Mouse (Mus musculus): ENCODE data around the gene Lexm. TPM values are rescaled to one million over a fixed set of nuclear protein-coding genes. Genes with fewer than 3 reads are reported as not detected.

The Lexm gene
- polyA plus RNA-seq, 1 experiment from 2014 or later = not detected

- no peak for ATAC-seq (ENCODE audit: insufficient number of reproducible peaks, insufficient read depth, low FRiP score, low TSS enrichment, low read depth)
- peaks cover 4% of the 10 kb centered on the region for H3K36me3 ChIP-seq
- H3K4me2 ChIP-seq = peak overlapping the region; percentile 83
- no peaks in the 10 kb centered on the region for H3K27me3 ChIP-seq
- H3K4me1 ChIP-seq = peaks cover 32% of the 10 kb centered on the region
- H3K27ac ChIP-seq = no peak overlapping the region
- 32% methylated on average over 13 of the region's 13 CpGs for WGBS
- H3K9me3 ChIP-seq = no peaks in the 10 kb centered on the region
- no peak overlapping the region for H3K9ac ChIP-seq
- H3K4me3 ChIP-seq = peak overlapping the region; percentile 91
Observed at GRCm38 (mm10) chr4:106559343-106560212, 57.5 kb downstream of the Lexm start.

- H3K27ac ChIP-seq = no peak overlapping the region
- no peak overlapping the region for H3K9ac ChIP-seq
- H3K4me3 ChIP-seq = no peak overlapping the region
- H3K27me3 ChIP-seq = no peaks in the 10 kb centered on the region
- H3K4me2 ChIP-seq = no peak overlapping the region
- WGBS = 20% methylated on average over 1 of the region's 1 CpGs
- H3K4me1 ChIP-seq = peaks cover 20% of the 10 kb centered on the region
- ATAC-seq (ENCODE audit: insufficient number of reproducible peaks, insufficient read depth, low FRiP score, low TSS enrichment, low read depth) = no peak
- no peaks in the 10 kb centered on the region for H3K36me3 ChIP-seq
- H3K9me3 ChIP-seq = no peaks in the 10 kb centered on the region
Observed at GRCm38 (mm10) chr4:106557978-106558377, 59.1 kb downstream of the Lexm start.

- Histone ChIP-seq H3K4me2 (no peak overlapping the region), H3K9me3 (no peaks in the 10 kb centered on the region), H3K36me3 (no peaks in the 10 kb centered on the region), H3K27me3 (no peaks in the 10 kb centered on the region), H3K4me3 (no peak overlapping the region), H3K9ac (no peak overlapping the region), H3K27ac (no peak overlapping the region), H3K4me1 (peaks cover 13% of the 10 kb centered on the region)
- no peak for ATAC-seq (ENCODE audit: insufficient number of reproducible peaks, insufficient read depth, low FRiP score, low TSS enrichment, low read depth)
- WGBS = 72% methylated on average over 5 of the region's 5 CpGs
Observed at GRCm38 (mm10) chr4:106557262-106557661, 59.8 kb downstream of the Lexm start.

GRCm38 (mm10) chr4:106550516-106551166 is 66.4 kb downstream of the Lexm start:
- no peak overlapping the region for H3K9ac ChIP-seq
- no peaks in the 10 kb centered on the region for H3K27me3 ChIP-seq
- no peaks in the 10 kb centered on the region for H3K9me3 ChIP-seq
- H3K4me2 ChIP-seq = no peak overlapping the region
- no peak overlapping the region for H3K4me3 ChIP-seq
- H3K27ac ChIP-seq = no peak overlapping the region; the same call in 1 of the 2 replicates
- H3K4me1 ChIP-seq = 0 out of 2 replicates have a peak, but pooled peaks cover 4% of the 10 kb centered on the region
- 0 out of 2 replicates have a peak, but pooled peaks have one; percentile 32 for ATAC-seq (ENCODE audit: insufficient number of reproducible peaks, insufficient read depth, low FRiP score, low TSS enrichment, low read depth)
- 61% methylated on average over 8 of the region's 8 CpGs for WGBS
- no peaks in the 10 kb centered on the region for H3K36me3 ChIP-seq

- 0 out of 2 replicates have a peak, but pooled peaks cover 4% of the 10 kb centered on the region for H3K4me1 ChIP-seq
- 70% methylated on average over 3 of the region's 3 CpGs for WGBS
- no peak overlapping the region for H3K4me3 ChIP-seq
- H3K9ac ChIP-seq = no peak overlapping the region
- H3K27ac ChIP-seq = no peak overlapping the region
- H3K27me3 ChIP-seq = no peaks in the 10 kb centered on the region
- no peak for ATAC-seq (ENCODE audit: insufficient number of reproducible peaks, insufficient read depth, low FRiP score, low TSS enrichment, low read depth)
- no peaks in the 10 kb centered on the region for H3K36me3 ChIP-seq
- H3K4me2 ChIP-seq = no peak overlapping the region
- no peaks in the 10 kb centered on the region for H3K9me3 ChIP-seq
Observed at GRCm38 (mm10) chr4:106548113-106548512, 68.9 kb downstream of the Lexm start.

GRCm38 (mm10) chr4:106546896-106547295 is 70.1 kb downstream of the Lexm start:
- 71% methylated on average over 1 of the region's 1 CpGs for WGBS
- H3K9ac ChIP-seq = no peak overlapping the region
- H3K27ac ChIP-seq = no peak overlapping the region
- no peak overlapping the region for H3K4me2 ChIP-seq
- 0 out of 2 replicates have a peak, but pooled peaks cover 4% of the 10 kb centered on the region for H3K4me1 ChIP-seq
- no peaks in the 10 kb centered on the region for H3K27me3 ChIP-seq
- H3K9me3 ChIP-seq = no peaks in the 10 kb centered on the region
- H3K36me3 ChIP-seq = no peaks in the 10 kb centered on the region
- no peak overlapping the region for H3K4me3 ChIP-seq
- ATAC-seq (ENCODE audit: insufficient number of reproducible peaks, insufficient read depth, low FRiP score, low TSS enrichment, low read depth) = no peak

- no peak overlapping the region for H3K4me3 ChIP-seq
Observed at GRCm38 (mm10) chr4:106545817-106546373, 71.1 kb downstream of the Lexm start.

GRCm38 (mm10) chr4:106542211-106542610 is 74.8 kb downstream of the Lexm start:
- Histone ChIP-seq H3K4me1 (no peaks in the 10 kb centered on the region), H3K4me2 (no peak overlapping the region), H3K9ac (no peak overlapping the region), H3K4me3 (no peak overlapping the region), H3K36me3 (no peaks in the 10 kb centered on the region), H3K27me3 (no peaks in the 10 kb centered on the region), H3K9me3 (no peaks in the 10 kb centered on the region), H3K27ac (no peak overlapping the region)
- no peak for ATAC-seq (ENCODE audit: insufficient number of reproducible peaks, insufficient read depth, low FRiP score, low TSS enrichment, low read depth)
- 81% methylated on average over 2 of the region's 2 CpGs for WGBS

More at GRCm38 (mm10) chr4:106545817-106546373, 71.1 kb downstream of the Lexm start:
- H3K27ac ChIP-seq = no peak overlapping the region
- ATAC-seq (ENCODE audit: insufficient number of reproducible peaks, insufficient read depth, low FRiP score, low TSS enrichment, low read depth) = no peak
- no peak overlapping the region for H3K9ac ChIP-seq
- H3K36me3 ChIP-seq = no peaks in the 10 kb centered on the region
- H3K4me2 ChIP-seq = no peak overlapping the region
- H3K27me3 ChIP-seq = no peaks in the 10 kb centered on the region
- H3K4me1 ChIP-seq = 0 out of 2 replicates have a peak, but pooled peaks cover 4% of the 10 kb centered on the region
- H3K9me3 ChIP-seq = no peaks in the 10 kb centered on the region
- 68% methylated on average over 8 of the region's 8 CpGs for WGBS

- H3K27ac ChIP-seq = no peak overlapping the region
- WGBS = 71% methylated on average over 3 of the region's 3 CpGs
- no peak for ATAC-seq (ENCODE audit: insufficient number of reproducible peaks, insufficient read depth, low FRiP score, low TSS enrichment, low read depth)
Observed at GRCm38 (mm10) chr4:106541491-106541890, 75.5 kb downstream of the Lexm start.

More at GRCm38 (mm10) chr4:106541491-106541890, 75.5 kb downstream of the Lexm start:
- H3K27me3 ChIP-seq = no peaks in the 10 kb centered on the region
- H3K36me3 ChIP-seq = no peaks in the 10 kb centered on the region
- H3K4me1 ChIP-seq = no peaks in the 10 kb centered on the region
- H3K4me2 ChIP-seq = no peak overlapping the region
- no peak overlapping the region for H3K4me3 ChIP-seq
- H3K9ac ChIP-seq = no peak overlapping the region
- no peaks in the 10 kb centered on the region for H3K9me3 ChIP-seq

Data from embryonic facial prominence, embryonic 13.5 days (tissue).